Mouse (Mus musculus) small intestine, adult 2 months (tissue): ENCODE results near the gene Npnt.

ENCODE experiments used
- CTCF ChIP-seq: fragments of 200-500 bp; IDR thresholded peaks from 2 replicates; pipeline ENCODE4 v1.5.1; 2012; ENCODE audit warnings: low read depth, mild to moderate bottlenecking, control low read depth, inconsistent platforms, low read length, moderate library complexity, mixed read lengths; ENCODE audit not compliant: insufficient replicate concordance, insufficient read length; ENCODE audit errors: extremely low read depth
- POLR2A ChIP-seq: fragments of 200-500 bp; IDR thresholded peaks from 2 replicates; pipeline ENCODE4 v1.6.1; 2012; ENCODE audit warnings: low read depth, mild to moderate bottlenecking, control low read depth, inconsistent platforms, low read length, moderate library complexity

DNA sequence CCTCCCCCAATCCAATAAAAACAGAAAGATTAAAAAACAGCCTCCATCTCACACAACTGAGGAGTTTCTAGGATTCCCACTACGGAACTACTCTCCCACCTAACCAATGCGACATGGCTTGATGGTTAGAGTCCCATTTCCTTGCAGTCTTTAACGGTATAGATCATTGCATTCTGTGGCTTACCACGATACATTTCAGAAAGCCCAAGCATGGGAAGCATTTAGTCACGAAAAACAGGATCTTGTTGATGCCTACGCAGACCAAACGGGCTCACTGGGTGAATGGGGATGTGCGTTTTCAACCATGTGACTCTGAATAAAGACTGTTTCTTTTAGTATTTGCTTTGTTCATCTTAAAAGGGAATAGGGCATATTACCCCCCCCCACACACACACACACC is 85.1 kb downstream of the Npnt start:
- TF ChIP-seq POLR2A (no peak), CTCF (no peak)
